Mouse (Mus musculus): ENCODE data around the gene Srgap3. TPM values are rescaled to one million over a fixed set of nuclear protein-coding genes. Genes with fewer than 3 reads are reported as not detected.

Gene Srgap3
- polyA plus RNA-seq, 1 experiment from 2014 or later = 11.0 TPM

DNA sequence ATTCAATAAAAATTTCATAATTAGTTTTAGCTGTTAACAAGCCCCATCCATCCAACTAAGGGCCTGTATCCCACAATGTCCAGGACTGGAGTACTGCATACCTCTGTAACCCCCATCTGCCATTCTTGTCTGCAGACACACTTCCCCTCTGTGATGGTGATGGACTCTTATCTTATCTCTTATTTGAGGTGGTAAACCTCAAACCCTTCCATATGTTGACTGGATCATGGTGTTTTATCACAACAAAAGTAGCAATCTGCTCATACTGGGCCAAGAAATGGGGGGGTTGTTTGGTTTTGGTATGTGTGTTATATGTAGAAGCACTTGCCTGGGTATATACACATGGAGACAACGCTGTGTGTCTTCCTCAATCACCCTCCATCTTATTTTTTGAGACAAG is 255.5 kb downstream of the Srgap3 start:
- Histone ChIP-seq H3K9ac (replicated peaks; ENCODE audit: low read length) (no peak overlapping the region), H3K27me3 (ENCODE audit: control insufficient read depth, insufficient read depth, low read length) (no peaks in the 10 kb centered on the region), H3K27ac (replicated peaks; ENCODE audit: low read depth, low read length) (no peak overlapping the region), H3K36me3 (replicated peaks; ENCODE audit: control insufficient read depth, insufficient read depth, low read depth, low read length) (no peaks in the 10 kb centered on the region), H3K4me2 (ENCODE audit: low read depth, low read length) (no peak overlapping the region), H3K9me3 (replicated peaks; ENCODE audit: control insufficient read depth, low read length) (no peaks in the 10 kb centered on the region), H3K4me3 (ENCODE audit: low read depth, low read length) (no peak overlapping the region), H3K4me1 (ENCODE audit: control insufficient read depth, insufficient read depth, low read length) (no peaks in the 10 kb centered on the region)
- ATAC-seq (replicated peaks; ENCODE audit: insufficient number of reproducible peaks, low FRiP score, low TSS enrichment, low read depth) (no peak), DNase-seq (ENCODE audit: low spot score) (no peak)
- 89% methylated on average over 1 of the region's 1 CpGs for WGBS

DNA sequence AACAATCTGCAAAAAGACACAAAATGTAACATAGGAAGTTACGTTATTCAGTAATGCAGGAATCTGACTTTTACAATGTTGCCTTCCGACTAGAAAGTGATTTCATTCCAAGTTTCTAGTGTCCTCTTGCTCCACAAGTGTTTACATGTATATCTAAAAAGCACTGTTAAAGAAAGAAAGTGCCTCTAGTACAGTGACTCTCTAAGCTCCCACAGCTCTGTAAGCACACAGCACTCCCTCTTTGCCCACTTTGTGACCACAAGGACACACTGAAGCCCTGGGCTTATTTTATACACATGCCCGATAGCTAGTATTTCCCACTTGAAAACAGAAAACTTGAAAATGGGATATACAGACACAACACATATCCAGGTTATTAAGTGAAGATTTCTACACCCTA is 259.0 kb downstream of the Srgap3 start:
- DNase-seq (ENCODE audit: low spot score) (no peak), ATAC-seq (replicated peaks; ENCODE audit: insufficient number of reproducible peaks, low FRiP score, low TSS enrichment, low read depth) (no peak)
- Histone ChIP-seq H3K4me1 (ENCODE audit: control insufficient read depth, insufficient read depth, low read length) (no peaks in the 10 kb centered on the region), H3K4me2 (ENCODE audit: low read depth, low read length) (no peak overlapping the region), H3K9me3 (replicated peaks; ENCODE audit: control insufficient read depth, low read length) (no peaks in the 10 kb centered on the region), H3K9ac (replicated peaks; ENCODE audit: low read length) (no peak overlapping the region), H3K27me3 (ENCODE audit: control insufficient read depth, insufficient read depth, low read length) (no peaks in the 10 kb centered on the region), H3K4me3 (ENCODE audit: low read depth, low read length) (no peak overlapping the region), H3K27ac (replicated peaks; ENCODE audit: low read depth, low read length) (no peak overlapping the region), H3K36me3 (replicated peaks; ENCODE audit: control insufficient read depth, insufficient read depth, low read depth, low read length) (no peaks in the 10 kb centered on the region)
- WGBS = 97% methylated on average over 3 of the region's 3 CpGs

DNA sequence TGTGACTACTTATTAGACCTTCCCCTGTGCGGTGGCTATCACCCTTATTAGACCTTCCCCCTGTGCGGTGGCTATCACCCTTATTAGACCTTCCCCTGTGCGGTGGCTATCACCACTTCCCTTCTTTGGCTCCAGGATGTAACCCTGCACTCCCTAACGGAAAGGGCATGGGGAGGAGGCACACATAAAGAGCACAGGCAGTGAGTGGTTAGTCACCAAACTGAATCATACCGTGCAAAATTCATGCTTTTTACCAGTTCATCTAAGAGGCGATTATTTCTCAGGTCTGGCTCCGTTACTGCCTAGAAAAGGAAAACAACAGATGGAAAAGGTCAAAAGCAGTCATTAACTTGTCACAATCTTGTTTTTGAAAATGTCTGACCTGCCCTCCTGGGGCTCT is 260.6 kb downstream of the Srgap3 start:
- Histone ChIP-seq H3K36me3 (replicated peaks; ENCODE audit: control insufficient read depth, insufficient read depth, low read depth, low read length) (no peaks in the 10 kb centered on the region), H3K4me1 (ENCODE audit: control insufficient read depth, insufficient read depth, low read length) (no peaks in the 10 kb centered on the region), H3K9me3 (replicated peaks; ENCODE audit: control insufficient read depth, low read length) (no peaks in the 10 kb centered on the region), H3K4me2 (ENCODE audit: low read depth, low read length) (no peak overlapping the region), H3K27me3 (ENCODE audit: control insufficient read depth, insufficient read depth, low read length) (no peaks in the 10 kb centered on the region), H3K27ac (replicated peaks; ENCODE audit: low read depth, low read length) (no peak overlapping the region), H3K9ac (replicated peaks; ENCODE audit: low read length) (no peak overlapping the region), H3K4me3 (ENCODE audit: low read depth, low read length) (no peak overlapping the region)
- DNase-seq (ENCODE audit: low spot score) (no peak), ATAC-seq (replicated peaks; ENCODE audit: insufficient number of reproducible peaks, low FRiP score, low TSS enrichment, low read depth) (no peak)
- 60% methylated on average over 7 of the region's 7 CpGs for WGBS

DNA sequence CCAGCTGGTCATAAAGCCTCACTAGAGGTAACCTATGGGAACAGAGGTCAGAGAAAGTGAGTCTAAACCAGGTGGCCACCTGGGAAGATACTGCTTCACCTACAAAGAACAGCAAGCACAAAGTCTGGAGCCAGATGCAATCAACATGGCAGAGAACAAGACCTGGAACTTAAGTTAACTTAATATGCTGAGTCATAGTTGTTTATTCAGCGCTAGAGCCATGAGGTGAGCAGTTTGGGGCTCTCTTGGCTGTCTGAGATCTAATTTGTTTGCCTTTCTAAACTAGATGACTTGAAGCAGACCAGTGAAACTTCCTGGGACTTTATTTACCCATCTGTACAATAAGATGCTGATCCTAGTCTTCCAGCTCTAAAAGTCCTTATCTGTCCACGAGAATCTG is 263.0 kb downstream of the Srgap3 start:
- DNase-seq (ENCODE audit: low spot score) (no peak), ATAC-seq (replicated peaks; ENCODE audit: insufficient number of reproducible peaks, low FRiP score, low TSS enrichment, low read depth) (no peak)
- H3K27ac ChIP-seq (replicated peaks; ENCODE audit: low read depth, low read length) = no peak overlapping the region
- H3K9ac ChIP-seq (replicated peaks; ENCODE audit: low read length) = no peak overlapping the region
- no peaks in the 10 kb centered on the region for H3K27me3 ChIP-seq (ENCODE audit: control insufficient read depth, insufficient read depth, low read length)
- WGBS = 77% methylated on average over 2 of the region's 2 CpGs
- no peak overlapping the region for H3K4me2 ChIP-seq (ENCODE audit: low read depth, low read length)
- H3K9me3 ChIP-seq (replicated peaks; ENCODE audit: control insufficient read depth, low read length) = no peaks in the 10 kb centered on the region
- H3K36me3 ChIP-seq (replicated peaks; ENCODE audit: control insufficient read depth, insufficient read depth, low read depth, low read length) = no peaks in the 10 kb centered on the region
- no peaks in the 10 kb centered on the region for H3K4me1 ChIP-seq (ENCODE audit: control insufficient read depth, insufficient read depth, low read length)
- H3K4me3 ChIP-seq (ENCODE audit: low read depth, low read length) = no peak overlapping the region

Other genes with a start within 250 kb of the Srgap3 start
- gene Thumpd3, start 99.0 kb upstream of the Srgap3 start, polyA plus RNA-seq (2014; fragmentation: Nextera tagmentation; extraction: Ambion mirVana) = 51.6 and 52.4 TPM in 2 replicates
- 76.3 and 83.8 TPM in 2 replicates for gene Setd5, start 130.1 kb upstream of the Srgap3 start, polyA plus RNA-seq (2014; fragmentation: Nextera tagmentation; extraction: Ambion mirVana)
- 1.2 and 1.5 TPM in 2 replicates for gene Lhfpl4, start 248.1 kb upstream of the Srgap3 start, polyA plus RNA-seq (2014; fragmentation: Nextera tagmentation; extraction: Ambion mirVana)